Mouse (Mus musculus) thymus, postnatal 25 days (tissue): ENCODE results near the gene Cmtr1.

Experiments used
- DNase-seq: peaks from one replicate; pipeline ENCODE4 v3.0.0; 2022

The Cmtr1 gene

DNA sequence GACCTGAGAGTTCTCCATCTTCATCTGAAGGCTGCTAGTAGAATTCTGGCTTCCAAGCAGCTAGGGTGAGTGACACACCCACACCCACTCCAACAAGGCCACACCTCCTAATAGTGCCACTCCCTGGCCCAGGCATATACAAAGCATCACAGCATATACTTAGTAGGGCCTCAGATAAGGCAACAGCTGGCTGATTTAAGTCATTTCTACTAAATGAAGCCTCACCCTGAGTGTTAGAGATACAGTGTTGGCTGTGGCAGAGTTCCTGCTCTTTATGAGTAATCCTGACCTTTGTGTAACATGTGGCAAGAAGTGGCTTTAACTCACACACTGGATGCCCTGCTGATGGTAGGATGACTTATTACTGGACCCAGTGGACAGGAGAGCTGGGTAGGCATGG lies 9.5 kb downstream of the Cmtr1 start:
- DNase-seq, result no peak

DNA sequence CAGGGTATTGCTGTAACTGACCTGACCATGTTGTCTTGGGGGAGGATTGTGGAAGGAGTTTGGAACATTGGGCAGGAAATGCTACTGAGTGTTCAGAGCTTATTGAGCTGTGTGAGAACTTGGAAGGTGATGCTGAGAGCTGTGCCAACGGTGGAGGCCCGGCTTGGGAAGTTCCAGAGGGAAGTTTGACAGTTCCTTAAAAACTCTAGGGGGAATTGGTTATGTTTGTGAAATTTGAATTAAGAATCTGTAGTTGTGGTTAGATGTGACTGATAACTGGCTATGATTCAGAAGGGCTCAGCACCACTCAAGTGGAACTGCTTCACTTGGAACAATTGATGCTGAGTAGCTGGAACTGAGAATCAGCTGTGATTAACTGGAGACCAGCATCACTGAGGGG lies 10.6 kb downstream of the Cmtr1 start:
- no peak for DNase-seq

DNA sequence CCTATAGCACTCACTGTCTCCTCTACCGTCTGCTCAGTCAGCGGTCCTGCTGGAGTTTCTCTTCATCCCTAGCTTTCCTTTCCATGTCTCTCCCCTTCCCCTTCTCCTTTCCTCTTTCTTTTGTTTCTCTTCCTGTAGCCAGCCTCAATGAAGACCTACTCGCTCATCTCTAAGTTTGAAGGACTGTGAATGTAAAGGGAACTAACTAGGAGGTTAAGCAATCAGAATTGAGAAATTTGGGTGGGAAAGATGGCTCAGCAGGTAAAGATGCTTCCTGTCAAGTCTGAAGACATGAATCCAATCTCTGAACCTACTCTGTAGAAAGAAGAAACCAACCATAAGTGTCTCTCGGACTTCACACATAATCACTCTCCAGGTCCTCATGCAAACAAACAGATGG lies 12.9 kb downstream of the Cmtr1 start:
- no peak for DNase-seq

DNA sequence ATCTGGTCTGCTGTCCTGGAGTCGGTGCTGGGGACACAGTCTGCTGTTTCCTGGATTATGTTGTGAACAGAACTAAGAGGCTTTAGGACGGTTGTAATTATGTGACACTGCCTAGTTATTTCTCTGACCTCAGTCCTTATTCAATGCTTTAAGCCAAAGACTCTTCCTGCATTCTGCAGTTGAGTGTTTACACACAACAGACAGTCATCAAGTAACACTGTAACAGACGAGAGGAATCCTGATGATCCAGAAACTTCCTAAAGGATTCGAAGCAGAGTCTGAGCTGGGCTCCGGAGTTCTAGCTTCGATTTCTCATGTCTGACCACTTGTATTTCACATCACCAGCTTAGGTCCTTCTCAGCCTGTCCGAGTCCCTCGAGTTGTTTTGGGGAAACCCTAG lies 18.1 kb downstream of the Cmtr1 start:
- DNase-seq, result no peak

DNA sequence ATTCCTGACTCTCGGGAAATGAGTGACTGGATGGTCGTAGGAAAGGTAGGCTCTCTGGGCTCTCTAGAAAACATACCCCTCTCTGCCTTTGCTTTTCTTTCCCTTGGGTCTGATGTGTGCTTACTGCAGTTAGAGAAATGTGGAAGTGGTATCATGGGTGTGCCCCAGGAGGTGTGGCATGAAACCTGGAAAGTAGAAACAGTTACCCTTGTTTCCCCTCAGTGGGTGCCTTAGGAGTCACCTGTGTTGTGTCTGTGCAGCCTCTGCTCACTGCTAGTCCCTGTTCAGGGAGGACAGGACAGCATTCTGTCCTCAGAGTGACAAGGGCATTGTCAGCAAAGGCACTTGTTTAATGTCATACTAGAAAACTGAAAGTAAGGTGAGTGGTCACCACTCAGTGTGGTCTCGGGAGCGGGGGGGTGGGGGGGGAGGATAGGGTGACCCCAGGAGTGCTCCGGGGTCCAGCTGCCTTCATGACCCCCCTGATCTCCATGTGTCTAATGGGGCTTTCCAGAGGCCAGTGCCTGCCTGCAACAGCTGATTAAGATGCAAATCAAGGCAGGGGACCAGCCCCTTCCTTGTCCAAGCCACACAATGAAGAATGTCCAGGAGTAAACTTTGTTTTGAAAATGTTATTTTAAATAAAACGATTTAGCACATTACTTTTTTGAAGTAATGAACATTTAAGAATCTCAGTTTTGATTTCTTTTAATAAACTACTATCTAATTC lies 18.8 kb downstream of the Cmtr1 start:
- no peak for DNase-seq

DNA sequence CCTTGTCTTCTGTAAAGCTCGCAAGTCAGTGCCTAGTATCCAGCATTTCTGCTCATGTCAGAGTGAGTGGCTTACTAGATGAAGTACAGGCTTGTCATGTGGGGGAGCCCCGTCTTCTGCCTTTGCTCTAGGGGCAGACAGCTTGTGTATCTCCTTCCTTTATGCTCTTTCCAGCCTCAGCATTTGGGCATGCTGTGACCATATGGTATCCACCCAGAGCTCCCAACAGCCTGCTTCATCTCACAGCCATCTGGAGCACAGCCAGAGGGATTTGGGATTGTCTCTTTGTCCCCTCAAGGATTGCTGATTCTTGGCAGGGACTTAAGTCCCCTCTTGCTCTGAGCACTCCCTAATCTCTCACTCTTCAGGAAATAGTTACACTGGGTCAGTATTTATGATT lies 19.8 kb downstream of the Cmtr1 start:
- DNase-seq, result no peak

DNA sequence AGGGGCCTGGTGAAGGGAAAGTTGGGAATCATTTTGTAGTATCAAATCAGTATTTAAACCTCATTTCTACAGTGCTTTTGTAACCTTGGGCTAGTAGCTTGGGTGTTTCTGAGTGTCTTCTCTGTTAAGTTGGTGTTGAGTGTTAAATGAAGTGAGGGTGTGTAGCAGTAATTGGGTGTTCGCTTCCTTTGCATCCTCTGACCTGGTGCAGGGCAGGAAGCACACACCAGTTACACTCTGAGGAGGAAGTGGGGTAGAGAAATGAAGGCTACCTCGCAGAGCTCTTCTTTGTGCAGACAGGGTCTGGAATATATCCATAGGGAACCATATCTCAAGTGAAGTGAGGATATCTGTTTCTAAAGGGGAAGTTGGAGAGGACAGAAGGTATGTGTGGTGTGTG lies 20.5 kb downstream of the Cmtr1 start:
- no peak for DNase-seq

DNA sequence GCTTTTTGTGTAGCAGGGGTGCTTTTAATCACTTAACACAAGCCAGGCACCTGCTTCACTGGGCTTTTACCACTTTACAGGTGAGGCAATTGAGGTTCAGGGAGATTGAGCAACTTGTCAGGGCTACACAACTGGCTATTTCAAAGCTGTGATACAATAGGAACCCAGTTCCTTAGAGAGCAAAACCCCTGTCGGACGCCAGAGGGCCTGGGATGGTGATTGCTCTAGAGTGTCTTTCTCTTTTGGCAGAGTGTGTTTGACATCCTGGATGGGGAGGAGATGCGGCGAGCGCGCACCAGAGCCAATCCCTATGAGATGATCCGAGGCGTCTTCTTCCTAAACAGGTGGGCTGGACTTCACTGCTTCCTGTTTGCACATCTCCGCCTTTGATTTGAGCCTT lies 21.3 kb downstream of the Cmtr1 start:
- DNase-seq, result no peak

DNA sequence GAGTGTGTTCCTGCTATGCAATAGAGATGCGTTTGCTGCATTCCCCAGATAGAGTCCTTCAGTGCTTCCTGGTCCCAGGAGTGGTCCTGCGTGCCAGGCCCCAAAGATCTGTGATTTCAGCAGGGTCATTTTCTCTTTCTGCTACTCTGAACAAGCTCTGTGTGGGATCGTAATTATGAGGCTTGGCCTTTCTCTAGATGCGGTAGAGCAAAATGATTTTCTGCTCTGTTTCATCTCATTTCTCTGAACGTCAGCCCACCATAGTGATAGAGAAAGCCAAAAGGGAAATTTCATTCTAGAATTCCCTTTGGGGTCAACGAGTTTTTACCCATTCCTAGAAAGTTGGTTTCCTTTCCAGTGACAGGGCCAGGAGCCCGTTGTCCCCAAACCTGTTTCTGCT lies 21.9 kb downstream of the Cmtr1 start:
- DNase-seq, result no peak

DNA sequence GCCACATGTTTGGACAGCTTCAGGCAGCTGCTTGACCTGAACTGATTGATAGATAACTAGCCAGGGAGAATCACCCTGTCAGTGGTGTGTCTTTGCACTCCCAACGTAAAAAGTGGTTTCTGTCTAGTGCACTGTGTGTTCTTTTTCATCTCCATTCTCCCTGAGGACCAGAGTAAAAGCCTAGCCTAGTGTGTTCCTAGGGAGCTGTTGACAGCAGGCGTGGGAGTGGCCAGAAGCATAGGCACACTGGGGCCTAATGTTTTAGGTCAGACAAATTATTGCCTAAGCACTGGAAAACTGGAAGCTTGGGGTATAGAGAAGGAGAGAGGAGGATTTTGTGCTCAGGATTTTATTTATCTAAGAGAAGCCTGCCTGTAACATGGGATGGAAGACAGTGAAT lies 22.7 kb downstream of the Cmtr1 start:
- DNase-seq, result no peak

DNA sequence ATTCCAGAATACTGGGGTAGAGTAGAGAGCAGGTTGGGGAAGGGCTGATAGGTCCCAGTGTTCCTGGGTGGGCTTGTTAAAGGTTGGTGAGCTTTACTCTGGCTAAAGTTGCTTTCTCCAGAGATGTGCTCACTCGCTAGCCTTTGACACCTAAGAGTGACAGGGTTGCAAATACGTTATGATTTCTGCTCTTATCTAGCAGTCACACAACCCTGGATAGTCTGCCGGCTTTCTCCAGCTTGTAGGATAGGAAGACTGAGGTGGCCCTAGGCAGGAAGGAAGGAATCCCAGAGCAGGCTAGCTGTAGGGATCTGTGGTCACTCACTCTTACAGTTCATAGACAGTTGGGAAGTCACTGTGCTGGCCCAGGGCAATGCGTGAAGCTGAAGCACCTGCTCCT lies 23.9 kb downstream of the Cmtr1 start:
- no peak for DNase-seq

DNA sequence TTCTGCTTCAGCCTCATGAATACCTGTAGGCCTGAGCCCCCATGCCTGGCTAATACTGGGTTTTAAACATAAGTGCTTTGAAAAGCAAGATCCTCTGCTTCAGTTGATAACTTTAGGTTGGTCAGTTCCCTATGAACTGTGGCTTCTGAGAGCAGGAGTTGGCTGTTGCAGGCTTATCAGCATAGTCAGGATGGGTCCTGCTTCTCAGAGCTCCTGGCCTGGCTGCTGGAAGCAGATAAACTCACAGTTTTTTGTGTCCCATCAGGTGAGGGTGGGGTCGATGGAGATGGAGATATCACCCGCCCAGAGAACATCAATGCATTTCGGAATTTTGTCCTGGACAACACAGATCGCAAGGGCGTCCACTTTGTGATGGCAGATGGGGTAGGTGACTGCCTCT lies 26.4 kb downstream of the Cmtr1 start:
- DNase-seq, result no peak

DNA sequence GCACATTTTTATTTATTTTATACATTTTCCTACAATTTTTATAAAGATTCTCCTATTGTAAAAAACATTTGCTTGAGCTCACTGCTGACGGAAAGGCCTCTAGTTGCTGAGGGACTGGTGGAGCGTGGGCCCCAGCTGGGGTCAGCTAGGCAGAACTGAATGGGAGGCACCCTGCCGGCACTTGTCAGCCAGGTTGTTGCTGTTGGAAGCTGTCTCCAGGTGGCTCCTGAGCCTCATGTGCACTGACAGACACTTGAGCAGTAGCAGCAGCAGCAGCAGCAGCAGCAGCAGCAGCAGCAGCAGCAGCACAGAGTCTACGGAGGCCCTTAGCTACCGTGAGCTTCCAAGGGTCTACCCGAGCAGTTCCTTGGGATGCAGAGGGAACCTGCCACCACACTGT lies 27.0 kb downstream of the Cmtr1 start:
- DNase-seq, result no peak

DNA sequence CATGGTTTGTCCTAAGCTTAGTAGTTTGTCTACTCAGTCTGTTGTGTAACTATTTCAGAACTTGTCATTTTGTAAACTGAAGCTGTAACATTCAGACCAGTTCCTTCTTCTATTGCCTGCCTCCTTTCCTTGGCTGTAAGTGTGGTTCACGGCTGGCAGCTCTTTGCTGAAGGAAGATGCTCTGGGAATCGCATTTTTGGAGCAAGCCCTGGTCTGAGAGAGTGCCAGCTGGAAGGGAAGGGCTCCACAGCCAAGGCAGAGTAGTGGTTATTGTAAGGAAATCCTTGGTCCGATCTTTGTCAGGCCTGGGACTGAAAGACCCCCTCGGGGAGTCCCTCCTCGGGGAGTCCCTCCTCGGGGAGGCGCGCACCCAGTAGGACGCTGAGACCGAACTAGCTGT lies 28.2 kb downstream of the Cmtr1 start:
- no peak for DNase-seq

DNA sequence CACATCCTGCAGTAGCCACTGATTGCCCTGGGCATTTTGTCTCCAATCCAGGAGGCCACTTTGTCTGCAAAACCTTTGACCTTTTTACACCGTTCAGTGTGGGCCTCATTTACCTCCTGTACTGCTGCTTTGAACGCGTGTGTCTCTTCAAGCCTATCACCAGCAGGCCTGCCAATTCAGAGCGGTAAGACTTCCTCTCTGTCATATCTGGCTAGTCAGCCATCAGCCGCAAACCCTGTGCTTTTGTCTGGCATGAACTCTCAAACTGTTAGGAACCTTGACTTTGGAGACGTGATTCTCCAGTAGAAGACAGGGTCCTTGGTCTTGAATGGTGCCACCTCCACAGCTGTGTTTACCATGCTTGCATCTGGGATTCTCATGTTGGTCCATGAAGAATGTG lies 29.9 kb downstream of the Cmtr1 start:
- DNase-seq, result no peak

DNA sequence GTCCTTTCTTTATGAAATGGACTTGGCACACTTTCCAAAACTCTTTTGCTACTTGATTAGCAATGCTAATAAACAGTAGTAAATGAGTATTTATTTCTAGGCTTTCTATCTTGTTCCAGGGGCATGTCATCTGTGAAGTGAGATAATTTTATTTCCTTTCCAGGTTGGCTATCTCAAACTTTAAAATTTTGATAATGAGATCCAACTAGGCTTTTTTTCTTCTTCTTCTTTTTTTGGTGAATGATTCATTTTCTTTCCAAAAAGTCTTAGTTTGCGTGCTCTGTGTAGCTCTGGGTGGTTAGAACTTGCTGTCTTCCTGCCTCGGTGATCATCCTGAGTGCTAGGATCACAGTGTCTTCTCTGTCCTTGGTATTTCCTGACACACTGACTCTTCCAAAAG lies 32.4 kb downstream of the Cmtr1 start:
- DNase-seq, result no peak

DNA sequence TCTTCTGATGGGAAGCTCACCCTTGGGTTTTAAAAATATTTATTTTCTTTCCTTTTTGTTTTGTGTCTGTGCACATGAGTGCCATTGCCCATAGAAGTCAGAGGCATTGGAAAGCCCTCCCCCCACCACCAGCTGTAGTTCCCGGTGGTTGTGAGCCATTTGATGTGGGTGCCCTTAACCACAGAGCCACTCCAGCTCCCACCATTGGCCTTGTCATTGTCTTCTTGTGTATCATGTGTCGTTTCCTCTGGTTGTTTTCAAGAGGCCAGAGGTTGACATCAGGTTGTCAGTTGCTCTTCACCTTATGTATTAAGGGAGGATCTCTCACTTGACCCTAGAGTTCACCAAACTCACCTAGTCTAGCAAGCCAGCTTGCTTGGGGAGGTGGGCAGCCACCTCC lies 33.2 kb downstream of the Cmtr1 start:
- DNase-seq, result peak; percentile 83

DNA sequence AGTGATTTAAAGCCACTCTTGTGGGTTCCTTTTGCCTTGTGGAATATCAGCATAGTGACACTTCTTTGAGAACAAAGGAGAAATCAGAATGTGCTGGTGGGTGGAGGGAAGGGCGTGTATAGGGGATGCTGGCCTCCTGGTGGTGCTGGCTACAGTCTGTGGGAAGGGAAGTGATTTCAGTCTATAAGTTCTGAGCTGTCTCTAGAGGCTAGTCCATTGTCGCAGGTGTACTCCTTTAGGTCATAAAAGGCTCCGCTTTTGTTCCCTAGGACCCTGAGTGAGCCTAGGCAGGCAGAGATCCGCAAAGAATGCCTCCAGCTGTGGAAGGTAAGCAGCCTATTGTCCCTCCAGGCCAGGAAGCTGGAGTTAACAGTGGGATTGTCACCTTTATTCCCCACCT lies 34.1 kb downstream of the Cmtr1 start:
- no peak for DNase-seq

DNA sequence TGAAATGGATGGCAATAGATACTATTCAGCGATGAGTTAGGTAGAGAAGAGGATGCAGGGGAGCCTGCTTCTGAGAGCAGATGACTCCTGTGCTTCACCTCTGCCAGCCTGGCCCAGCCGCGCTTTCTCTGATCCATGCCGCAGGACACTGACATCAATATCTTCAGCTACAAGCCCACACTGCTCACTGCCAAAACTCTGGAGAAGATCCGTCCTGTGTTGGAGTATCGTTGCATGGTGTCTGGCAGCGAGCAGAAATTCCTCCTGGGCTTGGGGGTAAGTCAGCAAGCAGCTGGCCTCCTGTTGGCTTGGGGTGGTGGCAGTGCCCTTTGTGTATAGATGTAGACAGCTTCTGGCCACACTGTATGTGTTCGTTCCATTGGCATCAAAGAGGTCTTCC lies 36.5 kb downstream of the Cmtr1 start:
- DNase-seq, result no peak

DNA sequence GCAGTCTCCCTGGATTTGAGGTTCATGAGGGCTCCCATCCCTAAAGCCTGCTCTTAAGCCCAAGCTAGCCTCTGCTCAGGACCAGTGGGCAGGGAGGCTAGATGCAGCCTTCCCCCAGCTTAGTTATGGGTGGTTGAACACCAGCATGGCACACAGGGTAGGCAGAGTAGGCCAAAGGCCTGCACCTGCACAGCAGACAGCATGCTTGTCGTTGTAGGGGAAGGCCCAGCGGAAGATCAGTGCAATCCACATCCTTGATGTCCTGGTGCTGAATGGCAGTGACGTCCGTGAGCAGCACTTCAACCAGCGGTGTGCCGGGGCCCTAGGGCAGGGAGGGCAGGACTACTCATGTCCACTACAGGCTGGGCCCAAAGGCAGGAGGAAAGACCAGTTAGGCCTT lies 38.0 kb downstream of the Cmtr1 start:
- DNase-seq, result no peak

DNA sequence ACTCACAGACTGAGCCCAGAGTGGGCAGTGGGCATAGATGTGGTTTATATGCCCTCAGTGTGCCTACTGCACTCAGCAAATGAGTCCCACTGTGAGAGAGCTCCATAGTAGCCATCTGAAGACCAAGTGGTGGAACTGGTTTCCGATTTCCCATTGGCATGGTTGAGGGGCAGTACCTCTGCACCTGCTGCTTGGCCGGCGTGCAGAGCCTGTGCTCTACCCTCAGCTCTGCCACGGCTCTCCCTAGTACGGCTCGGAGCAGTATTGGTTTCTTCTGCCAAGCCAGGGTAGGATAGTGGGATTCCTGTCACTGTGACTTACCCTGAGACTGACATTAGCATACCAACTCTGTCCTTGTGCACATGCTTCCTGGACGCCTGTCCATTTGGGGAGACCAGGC lies 40.2 kb downstream of the Cmtr1 start:
- DNase-seq, result no peak

DNA sequence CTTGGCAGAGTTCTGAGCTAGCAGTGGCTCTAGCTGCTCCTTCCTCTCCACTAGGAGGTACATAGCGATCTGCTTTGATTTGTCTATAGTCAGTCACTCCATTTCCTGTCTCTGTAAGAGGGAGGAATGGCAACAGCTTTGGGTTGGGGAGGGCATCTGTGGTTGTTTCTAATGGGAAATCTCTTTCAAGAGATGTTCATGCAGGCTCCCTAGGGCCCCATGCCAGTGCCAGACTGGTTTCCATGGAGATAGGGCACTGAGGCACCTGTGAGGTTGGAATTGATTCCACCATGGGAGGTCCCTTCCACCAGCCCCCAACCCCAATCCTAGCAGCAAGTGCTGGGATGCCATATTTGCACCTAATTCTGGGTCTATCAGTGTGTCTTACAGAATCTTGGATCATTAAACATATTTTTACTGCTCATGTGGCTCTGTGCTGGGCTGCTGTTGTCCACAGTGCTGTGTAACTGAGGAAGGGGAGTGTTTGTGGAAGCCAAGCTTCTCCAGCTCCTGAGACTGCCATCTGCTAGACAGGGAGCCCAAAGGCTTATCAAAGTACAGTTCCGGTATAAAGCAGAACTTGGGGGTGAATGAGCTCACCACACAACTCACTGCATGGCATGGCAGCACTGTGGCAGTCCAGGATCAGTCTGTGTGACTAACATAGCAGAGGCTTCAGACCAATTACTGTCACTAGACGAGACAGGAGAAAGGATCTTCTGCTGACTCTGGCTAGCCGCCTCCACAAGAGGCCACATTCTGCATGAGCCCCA lies 42.7 kb downstream of the Cmtr1 start:
- DNase-seq, result no peak

DNA sequence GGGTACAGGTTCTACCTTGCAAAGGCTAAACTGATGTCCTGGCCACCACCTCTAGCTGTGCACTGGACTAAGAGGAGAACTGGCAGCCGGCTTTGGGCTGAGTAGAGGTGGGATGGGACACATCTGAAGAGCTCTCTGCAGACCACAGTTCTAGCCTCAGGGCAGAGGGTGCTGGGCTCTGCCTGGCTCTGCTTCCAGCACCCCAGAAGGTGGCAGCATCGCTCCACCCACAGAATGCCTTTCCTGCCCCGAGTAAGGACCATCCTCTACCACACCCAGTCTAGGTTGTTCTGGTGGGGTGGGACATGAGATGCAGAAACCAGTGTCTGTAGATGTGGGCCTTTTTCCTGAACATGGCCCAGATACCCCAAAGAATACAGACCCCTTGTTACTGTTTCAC lies 44.4 kb downstream of the Cmtr1 start:
- DNase-seq, result peak; percentile 79

DNA sequence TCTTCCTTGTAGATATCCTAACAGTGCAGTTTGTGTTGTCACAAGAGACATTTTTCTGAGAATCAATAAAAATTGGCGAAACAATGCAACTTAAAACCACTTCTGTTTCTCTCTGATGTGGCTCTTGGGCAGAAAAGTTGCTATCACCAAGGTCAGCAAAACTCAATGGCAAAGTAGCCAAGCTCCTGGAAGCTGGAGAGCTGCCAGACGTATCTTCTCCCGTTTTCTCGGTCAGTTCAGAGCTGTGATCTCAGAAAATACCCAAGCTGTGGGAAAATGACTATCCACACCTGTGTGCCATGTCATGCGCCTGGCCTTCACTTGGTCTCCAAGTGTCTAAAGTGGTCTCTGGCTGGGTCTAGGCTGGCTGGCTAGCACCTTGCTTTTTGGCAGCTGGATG lies 45.5 kb downstream of the Cmtr1 start:
- no peak for DNase-seq

DNA sequence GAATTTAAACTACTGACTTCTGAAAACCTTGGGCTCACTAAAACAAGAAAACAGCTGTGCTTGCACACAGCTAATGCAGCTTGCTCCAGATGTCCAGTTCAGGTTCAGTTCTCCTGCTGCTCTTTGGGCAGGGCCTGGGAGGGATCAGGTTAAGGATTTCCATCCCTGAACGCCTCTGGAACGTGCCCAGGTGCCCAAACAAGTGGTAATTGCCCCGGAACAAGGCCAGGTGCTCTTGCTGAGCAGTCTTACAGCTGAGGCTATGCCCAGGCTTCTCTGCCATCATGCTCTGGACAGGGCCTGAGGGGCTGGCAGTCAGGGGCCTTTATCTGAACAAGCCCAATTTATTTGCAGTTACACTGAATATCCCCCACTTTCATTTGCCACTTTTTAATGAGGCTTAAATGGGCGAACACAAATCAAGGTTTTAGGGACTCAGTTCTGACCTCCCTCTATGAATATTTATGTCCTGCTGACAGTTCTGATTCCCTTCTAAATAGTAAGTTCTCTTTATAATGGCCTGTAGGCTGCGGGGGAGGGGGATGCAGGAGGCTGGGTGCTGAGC lies 46.7 kb downstream of the Cmtr1 start:
- no peak for DNase-seq
